Mouse (Mus musculus) erythroblast, adult 5-6 weeks (primary cell): ENCODE measurements at regions not wholly inside any gene's neighbourhood (a gene's known extent, or its start where the extent isn't known, plus 50 kb on each side); places are given as distances from the start of the nearest gene placed in this dataset.

Source experiments
- ATAC-seq: replicated peaks from 2 replicates; pipeline ENCODE4 v1.8.0; 2016; ENCODE audit warnings: moderate number of reproducible peaks, mild to moderate bottlenecking, moderate TSS enrichment, inconsistent platforms; ENCODE audit not compliant: poor library complexity, low FRiP score, severe bottlenecking

DNA sequence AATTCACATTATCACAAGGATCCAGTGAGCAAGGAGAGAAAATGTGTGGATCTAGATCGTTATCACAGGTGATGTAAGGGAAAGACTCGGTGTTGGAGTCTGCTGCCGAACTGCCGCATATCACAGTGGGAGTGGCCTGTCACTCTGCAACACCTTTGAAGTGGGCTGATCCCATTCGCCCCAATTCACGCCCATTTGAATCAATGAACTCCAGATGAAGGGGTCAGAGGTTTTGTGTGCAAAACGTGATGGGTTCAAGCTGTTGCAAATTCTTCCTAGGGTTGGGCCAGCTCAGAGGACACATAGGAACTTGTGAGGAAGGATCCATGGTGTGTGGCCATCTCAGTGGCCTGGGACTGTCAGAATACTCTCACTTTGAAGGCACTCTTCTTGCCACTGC, 139.9 kb upstream of the Ccnd2 start:
- ATAC-seq, result no peak

DNA sequence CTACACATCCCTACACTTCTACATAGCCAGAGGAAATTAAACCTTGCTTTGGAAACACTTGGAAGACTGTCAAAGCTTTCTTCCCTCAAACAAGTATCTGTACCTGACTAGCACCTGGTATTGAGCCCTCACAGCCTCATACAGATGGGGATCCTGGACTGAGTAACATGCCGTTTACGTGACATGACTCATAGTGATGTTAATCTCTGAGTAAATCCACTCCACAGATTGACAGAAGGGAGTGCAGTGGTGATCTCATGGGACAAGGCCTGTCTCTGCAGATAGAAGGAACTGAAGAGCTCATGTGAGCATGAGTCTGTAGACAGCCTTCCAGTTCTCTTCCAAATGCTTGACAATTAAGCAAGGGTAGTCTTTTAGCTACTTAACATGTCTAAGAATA, 141.8 kb upstream of the Ccnd2 start:
- no peak for ATAC-seq

DNA sequence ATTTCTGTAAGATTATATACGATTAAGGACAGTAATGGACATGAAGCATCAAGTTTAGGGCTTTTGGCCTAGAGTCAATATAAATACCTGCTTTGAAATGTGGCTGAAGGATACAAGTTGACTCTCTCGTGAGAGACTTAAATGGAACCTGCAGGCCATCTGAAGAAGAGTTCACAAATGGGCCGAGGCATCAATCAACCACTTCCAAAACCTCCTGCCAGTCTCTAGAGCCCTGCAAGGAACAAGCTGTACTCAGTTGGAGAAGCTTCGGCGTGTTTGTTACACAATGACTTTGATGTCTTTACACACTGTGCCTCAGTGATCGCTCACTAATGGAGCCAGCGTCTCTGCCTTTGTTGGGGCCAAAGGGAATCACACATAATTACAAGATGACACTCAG, 146.1 kb upstream of the Ccnd2 start:
- no peak for ATAC-seq

DNA sequence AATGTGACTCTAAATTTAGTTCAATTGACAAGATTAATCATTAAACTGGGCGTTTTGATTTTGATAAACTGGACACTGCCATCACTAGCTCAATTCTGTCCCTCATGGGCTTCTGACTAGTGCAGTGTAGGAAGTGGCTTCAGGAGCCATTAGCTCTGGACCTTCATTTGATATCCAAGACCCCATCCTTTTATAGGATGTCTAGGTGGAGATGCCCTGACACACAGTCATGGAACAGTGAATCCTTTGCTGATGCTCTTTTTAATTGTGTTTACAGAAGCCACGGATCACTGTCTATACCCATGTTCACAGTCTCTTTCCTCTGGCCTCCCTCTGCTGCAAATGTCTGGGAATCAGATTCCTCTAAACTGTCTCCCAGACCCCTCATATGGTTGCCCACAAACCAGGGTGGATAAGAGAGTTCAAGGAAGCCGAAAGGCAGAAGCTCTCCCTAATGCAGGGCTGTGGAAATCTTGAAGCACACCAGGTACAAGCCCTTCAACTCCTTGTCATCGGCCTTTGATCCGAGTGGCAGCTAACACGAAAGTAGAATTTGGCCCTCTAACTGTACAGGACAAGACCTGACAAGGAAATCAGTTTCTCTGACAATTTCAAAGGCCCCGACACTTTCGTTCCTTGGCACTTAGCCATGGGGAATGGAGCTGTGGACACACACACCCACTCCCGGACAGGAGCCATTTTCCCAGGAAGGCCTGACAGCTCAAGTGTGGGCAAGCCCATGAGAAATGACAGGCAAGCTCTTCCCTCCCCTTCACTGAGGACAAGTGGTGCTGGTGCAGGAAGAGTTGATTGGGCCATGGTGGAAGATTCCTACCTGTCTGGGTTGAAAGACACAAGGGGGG, 135.2 kb upstream of the Parp11 start:
- no peak for ATAC-seq

DNA sequence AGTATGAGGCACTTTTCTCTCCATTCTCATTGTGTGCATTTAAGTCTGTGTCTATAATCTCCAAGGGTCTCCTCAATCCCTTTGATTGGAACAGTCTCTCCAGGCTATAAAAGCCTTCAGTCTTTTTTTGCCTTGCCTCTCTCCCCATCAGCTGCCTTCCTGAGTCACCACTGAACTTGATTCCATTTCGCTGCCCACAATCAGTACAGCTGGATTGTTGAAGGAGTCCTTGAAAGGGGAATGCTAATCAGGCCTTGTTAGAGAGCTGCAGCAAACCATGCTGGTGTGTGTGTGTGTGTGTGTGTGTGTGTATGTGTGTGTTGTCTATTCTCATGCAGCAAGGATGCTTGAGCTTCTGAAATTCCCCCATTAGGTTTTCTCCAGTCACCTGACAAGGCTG, 129.3 kb upstream of the Parp11 start:
- no peak for ATAC-seq

DNA sequence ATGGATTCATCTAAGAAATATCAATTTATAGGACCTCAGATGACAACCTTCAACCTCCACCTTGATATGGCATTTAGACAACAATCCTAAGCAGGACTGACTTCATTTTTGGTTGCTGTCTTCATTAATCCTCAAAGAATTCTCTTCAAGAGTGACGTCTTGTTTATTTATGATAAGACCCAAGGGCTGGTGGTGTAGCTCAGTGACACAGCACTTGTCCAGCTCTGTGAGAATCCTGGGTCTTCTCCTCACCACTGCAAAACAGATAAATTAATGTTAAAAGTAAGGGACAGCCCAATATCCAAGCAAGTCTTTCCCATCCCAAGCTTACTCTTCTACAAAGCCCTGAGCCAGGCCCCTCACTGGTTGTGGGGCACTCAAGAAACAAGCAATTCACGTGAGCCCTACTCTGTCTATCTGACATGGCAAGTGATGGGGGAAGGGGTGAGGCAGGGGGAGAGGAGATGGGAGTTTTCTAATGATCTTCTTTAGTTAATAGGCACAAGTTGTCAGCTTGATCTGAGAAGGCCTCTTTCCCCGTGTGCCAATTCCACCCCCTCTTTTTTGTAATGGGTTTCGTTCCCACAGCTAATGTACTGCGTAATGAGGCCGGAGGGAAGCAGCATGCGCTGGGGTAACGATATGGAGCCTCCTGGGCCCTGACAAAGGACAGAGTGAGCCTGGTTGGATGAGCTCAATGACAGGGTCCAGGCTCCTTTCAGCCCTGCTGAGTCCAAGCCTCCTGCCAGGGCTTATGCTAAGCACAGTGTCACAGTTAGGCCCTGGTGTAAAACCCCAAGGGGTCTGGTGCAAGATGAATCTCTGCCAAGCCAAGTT, 127.7 kb upstream of the Parp11 start:
- peak; percentile 64 for ATAC-seq

DNA sequence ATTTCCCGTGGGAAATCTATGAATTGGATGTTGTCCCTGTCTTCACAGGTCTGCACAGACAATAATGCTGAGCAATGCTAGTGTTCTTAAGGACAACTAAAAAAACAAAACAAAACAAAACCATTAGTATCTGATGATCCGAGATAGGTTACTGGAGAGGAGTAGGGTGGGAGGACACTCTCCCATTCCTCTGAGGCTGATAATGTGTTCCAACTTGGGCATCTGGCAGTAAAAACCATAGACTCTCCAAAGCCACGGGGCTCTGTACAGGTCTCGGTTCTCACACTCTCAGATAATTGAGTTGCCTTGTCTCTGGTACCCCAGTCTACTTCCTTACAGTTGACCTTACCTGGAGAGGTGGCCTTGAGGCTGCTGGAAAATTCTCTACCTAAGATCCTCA, 126.0 kb upstream of the Parp11 start:
- ATAC-seq, result peak; percentile 8; the same call in 1 of the 2 replicates

DNA sequence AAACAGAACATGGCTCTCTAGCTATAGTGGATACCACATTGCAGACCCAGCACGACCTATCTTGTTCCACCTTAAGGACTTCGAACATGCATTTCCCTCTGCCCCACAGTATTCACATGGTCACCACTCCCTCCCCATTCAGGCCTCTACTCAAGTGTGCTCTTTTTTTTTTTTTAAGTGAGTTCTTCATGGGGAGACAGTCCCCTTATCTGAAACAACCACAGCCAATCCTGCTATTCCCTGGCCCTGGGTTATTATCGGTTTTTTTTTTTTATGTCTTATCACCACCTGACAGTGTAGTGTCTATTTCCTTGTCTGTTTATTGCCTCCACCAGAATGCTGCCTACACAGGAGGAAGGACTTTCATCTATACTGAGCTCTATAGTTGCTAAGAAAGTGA, 125.6 kb upstream of the Parp11 start:
- ATAC-seq, result peak; percentile 73

DNA sequence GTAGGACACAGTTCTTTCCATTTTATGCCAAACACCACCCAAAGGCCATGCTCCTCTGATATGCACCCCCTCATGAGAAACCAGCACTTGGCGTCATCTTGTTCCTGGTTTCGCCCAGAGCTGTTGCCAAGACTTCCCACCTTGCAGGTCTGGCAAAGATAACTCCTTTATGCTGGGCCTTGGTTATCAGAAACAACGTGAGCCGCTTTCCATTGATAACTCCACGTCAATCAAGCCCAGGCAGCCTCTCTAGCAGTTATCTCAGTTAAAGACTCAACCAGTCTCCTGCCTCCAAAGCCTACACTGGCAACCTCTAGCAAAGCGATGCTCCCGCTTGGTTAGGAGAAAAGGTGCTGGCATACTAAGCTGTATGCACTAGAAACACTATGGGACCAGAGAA, 124.2 kb upstream of the Parp11 start:
- ATAC-seq, result peak; percentile 59

DNA sequence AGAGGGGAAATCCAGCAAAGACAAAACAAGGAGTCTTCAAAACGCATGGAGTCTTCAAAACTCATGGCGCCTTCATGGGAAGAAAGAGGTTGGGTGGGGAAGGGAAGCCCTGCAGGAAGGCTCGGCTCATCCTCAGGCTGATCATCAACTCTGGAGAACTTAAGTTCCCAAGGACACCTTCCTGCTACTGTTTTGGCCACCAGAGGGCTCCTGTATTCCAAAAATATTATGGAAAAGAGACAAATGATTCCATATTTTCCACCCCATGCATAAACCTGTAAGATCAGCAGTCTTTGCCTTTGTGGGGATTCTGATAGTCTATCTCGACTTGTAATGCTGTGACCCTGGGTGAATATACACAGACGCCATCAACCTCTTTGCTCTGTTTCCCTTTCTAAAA, 121.7 kb upstream of the Parp11 start:
- no peak for ATAC-seq

DNA sequence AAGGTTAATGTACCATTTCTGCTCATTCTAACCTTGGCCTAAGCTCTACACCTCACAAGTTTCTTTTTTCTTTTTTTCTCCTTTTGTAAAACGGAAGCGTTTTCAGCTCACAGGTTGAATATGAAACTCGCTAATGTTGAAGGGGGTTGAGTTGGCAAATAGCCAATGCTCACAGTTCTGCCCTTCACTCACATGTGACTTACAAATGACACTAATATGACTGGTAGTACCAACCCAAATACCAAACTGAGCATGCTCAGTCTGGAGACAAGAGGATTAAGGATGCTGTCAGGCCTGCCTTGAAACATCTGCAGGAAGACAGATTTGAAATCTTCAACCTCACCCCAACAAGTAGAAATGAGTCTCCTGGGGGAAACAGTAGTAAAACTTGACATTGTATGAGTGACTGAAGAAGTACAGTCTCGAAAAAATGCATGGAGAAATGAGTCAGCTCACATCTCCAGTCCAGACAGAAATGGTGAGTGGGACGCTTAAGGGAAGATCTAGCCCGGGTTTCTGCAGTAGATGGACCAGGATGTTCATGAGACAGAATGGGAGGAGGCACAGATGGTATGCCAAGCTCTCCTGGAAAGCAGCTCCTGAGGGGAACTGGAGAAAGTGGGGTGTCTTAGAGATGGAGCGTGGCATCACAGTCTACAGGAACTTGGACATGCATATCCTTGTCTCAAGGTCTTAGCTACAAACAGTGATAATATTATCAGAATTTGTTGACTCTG, 120.9 kb upstream of the Parp11 start:
- no peak for ATAC-seq

DNA sequence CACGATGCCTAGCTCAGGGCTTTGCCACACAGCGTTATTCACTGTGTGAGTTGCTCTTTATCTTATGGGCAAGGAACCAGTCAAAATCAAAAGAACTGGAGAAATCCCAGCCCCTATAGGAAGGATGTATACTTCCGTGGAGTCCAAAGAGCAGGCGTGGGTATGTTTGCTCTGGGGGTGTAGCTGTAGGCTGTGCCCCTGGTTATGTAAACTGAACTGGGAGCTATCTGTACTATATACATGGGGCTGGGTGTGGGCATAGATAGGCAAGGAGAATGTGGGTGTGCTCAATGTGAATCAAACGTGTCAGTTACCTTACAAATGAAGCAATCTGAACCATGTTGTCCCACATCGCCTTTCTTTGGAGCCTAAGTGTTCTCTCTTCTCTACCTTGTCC, 120.3 kb upstream of the Parp11 start:
- no peak for ATAC-seq

DNA sequence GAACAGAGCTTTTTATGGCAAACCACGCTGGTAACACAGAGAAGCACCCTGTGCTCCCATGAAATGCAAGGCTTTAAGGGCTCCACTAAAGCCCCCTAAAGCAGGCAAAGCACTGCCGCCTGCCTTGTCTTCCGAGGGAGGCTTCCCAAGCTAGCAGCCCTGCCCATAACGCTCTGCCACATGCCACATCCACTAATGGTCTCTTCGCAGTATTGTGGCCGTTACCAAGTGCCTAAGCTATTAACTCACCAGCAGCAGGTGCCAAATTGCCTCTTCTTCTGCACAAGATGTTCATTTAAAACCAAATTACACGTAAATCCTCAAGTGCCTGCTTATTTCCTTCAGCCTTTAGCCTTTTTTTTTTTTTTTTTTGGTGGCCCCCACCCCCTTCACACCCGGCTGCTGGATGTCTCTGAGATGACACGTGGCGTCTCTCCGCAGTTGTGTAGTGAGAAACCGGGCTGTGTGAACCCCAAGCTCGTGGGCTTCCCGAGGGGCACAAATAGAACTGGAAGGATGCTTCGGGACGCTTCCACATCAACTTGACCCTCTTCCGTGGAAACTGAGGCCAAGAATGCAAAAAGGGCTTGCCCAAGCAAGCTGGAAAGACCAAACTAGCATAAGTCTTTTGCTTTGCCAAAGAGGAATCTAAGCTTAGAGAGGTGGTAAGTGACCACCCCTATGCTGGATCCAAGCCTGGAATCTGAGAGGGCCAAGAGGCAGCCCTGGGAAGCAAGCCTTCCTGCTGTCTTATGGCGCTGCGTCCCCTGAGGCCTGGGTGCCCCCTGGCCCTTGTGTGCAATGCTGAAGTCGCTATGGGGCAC, 117.2 kb upstream of the Parp11 start:
- ATAC-seq, result no peak

DNA sequence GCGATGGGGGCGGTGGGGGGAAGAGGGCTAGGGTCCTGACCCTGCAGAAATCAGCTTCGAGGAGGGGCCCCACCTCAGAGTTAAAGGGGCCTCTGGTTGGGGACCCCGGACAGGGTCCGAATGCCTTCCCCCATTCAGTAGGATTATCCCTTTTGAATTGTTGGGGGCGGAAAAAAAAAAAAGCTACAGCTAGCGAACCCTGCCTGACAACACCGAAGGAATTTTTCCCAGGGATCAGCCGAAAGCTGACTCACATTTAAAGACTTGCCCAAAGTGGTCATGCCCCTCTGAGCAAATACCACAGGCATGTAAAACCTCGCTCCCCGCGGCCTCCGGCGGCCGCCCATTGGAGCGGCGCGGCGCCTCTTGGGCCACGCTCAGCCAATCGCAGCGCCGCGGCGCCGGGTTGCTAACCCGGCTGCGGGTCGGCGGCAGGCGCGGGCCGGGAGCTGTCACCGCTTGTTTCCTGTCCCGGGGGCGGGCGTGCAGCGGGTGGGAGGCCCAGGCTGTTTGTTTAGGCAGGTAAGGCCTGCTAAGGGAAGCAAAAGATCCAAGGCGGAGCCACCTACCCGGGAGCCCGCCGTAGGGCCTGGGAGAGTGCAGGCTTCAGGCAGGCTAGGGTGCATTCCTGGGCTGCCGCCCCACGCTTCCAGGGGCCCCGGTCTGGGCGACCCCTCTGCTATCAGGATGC, 116.5 kb upstream of the Parp11 start:
- ATAC-seq, result peak; percentile 86

DNA sequence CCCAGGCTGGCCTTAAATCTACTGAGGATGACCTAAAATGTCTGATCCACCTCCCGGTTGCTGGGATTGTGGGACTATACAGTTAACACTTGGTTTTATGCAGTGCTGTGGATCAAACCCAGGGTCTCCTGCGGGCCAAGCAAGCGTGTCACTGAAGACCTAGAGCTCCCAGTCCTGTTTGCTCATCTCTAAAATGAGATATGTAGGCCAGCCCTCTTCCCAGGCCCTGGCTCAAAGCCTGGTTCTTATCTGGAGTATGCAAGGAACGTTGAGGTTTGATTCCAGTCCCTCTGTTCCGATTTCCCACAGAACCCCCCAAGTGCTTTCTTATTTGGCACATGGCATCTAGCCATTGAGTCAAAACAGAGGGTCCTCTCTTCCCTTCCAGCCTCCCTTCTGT, 115.5 kb upstream of the Parp11 start:
- ATAC-seq, result 0 out of 2 replicates have a peak, but pooled peaks have one; percentile 34

DNA sequence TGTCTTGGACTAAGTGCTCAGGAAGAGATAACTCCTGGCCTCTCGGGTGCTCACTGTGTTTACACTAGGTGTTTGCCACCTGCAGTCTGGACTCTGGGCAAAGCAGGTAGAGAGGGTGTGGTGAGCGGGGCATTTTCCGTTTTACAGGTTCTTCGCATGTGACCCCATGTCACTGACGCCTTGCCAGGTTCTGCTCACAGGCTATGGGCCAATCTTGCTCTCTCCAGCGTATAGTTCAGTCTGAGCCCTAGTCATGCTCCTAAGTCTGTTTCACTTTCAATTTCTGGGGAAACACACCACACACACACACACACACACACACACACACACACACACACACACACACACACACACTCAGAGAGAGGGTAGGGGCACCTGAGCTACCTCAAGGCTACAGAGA, 112.4 kb upstream of the Parp11 start:
- ATAC-seq, result no peak

DNA sequence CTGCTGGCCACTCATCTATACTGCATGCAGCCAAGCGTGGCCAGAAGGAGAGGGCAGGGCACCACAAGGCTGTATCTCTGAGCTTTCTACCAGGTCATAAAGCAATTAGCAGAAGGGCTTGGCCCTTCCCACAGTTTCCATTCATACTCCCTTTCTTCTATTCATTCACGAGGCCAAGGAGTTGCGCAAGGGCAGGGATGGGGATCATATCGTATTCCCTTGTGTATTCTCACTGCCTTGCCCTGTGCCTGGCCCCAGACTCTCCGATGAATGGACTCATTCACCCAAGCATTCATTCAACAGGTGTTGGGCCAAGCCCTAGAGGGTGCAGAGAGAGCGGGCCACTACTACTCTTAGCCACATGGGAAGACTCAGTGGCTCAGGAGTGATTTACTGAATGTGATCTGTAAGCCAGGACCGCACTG, 111.2 kb upstream of the Parp11 start:
- ATAC-seq, result no peak

DNA sequence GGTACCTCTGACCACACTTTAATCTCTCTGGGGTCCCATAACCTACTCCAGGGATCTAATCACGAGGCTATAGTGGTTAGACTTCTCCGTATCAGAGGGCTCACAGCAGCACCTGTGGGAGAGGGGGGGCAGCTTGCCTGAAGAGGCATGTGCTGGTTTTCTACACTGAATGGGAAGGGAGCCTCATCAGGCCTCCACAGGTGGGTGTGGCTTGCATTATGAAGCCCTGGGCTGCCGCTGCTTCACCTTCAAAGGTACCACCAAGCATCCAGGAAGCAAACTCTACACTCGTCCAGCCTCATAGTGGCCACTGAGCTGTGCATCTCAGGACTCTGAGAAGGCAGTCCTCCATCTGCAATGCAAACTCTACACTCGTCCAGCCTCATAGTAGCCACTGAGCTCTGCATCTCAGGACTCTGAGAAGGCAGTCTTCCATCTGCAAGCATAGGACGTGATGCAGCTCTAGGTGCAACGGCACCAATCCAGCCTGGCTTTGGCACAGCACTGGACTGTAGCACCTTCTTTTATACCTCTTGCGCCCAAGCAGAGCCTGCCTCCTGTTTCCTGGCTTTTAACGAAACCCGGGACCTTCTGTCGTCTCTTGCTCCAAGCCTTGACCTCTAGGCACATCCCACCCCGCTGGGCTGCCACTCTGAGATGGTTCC, 110.5 kb upstream of the Parp11 start:
- no peak for ATAC-seq
